Mouse (Mus musculus): ENCODE results near the gene Kdelr3.

- TF ChIP-seq CTCF (IDR thresholded peaks at IDR 0.05; ENCODE audit: low read depth) (no peak), EP300 (IDR thresholded peaks at IDR 0.05; ENCODE audit: low read depth) (no peak)
These were observed 46.6 kb upstream of the Kdelr3 start for GRCm38 (mm10) chr15:79469577-79469976.
